Mouse (Mus musculus) erythroblast, embryonic 14.5 days (primary cell): ENCODE results near the gene Nfat5.

Experiments
- GATA1 ChIP-seq: IDR thresholded peaks from 2 replicates; pipeline ENCODE4 v1.6.1; 2012; ENCODE audit warnings: low read length, inconsistent platforms, mixed read lengths
- TAL1 ChIP-seq: IDR thresholded peaks from 3 replicates; pipeline ENCODE4 v1.6.1; 2012; ENCODE audit warnings: low read length, inconsistent platforms, mixed read lengths

DNA sequence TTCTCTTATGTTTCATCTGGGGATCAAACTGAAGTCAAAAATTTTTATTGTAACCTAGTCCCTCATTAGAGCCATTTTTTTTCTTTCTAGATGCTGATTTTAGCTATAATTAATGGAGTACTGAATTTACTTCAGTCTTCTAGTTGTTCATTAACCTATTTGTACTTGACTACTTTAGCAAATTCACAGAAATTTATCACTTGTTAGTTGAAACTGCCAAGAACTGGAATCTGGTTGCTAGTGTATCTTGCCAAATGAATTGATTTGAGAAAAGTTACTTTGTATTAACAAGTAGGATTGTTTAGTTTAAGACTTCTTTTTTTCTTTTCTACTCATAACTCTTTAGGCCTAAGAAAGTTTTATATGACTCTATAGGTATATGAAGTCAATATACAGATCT, 18.6 kb downstream of the Nfat5 start:
- no peak for TF ChIP-seq GATA1
- no peak for TF ChIP-seq TAL1
